ENCODE assay signal across 8 mouse cellular contexts in genomic region chr3:138142052-138142732, GRCm38 (mm10). TPM values are rescaled to one million over a fixed set of nuclear protein-coding genes. Genes with fewer than 3 reads are reported as not detected.
DNase-seq lines count a peak whose midpoint lies in the region; ATAC-seq and TF ChIP-seq lines count a peak whose summit lies in the region.

No protein-coding gene starts in this region.

- no peak for TF ChIP-seq EP300 in lung, postnatal 0 days (IDR thresholded peaks at IDR 0.05)

- no peaks in the 10 kb centered on the region for H3K79me2 ChIP-seq in macrophage (ENCODE audit: inconsistent target)

- 37% methylated on average over 4 of the region's 4 CpGs for WGBS in lung, postnatal 0 days
- WGBS in heart, embryonic 15.5 days = 40% methylated on average over 4 of the region's 4 CpGs
- 69% methylated on average over 4 of the region's 4 CpGs for WGBS in macrophage (ENCODE audit: missing documents)

- H3K27ac ChIP-seq in lung, postnatal 0 days (ENCODE audit: low read length) = peak overlapping the region; percentile 21; the same call in 1 of the 2 replicates
- peak overlapping the region; percentile 55 for H3K27ac ChIP-seq in heart, embryonic 15.5 days
- no peak overlapping the region for H3K27ac ChIP-seq in macrophage

- ATAC-seq in lung, postnatal 0 days = no peak
- no peak for ATAC-seq in heart, embryonic 15.5 days (replicated peaks; ENCODE audit: insufficient number of reproducible peaks, insufficient read depth, low FRiP score, low read depth)

- no peak overlapping the region for H3K4me3 ChIP-seq in lung, postnatal 0 days (ENCODE audit: low read depth, low read length)
- 0 out of 2 replicates have a peak overlapping the region, but pooled peaks have one; percentile 4 for H3K4me3 ChIP-seq in heart, embryonic 15.5 days
- H3K4me3 ChIP-seq in macrophage (ENCODE audit: inconsistent target) = peak overlapping the region; percentile 60

- no peak for DNase-seq in lung, postnatal 0 days (ENCODE audit: low spot score)
- DNase-seq in lung, postnatal 36 days = no peak
- peak; percentile 28 for DNase-seq in embryo, embryonic 9.5 days (ENCODE audit: extremely low spot score)
- DNase-seq in frontal cortex, postnatal 10 days (ENCODE audit: low spot score in 2 of 2) = no peak
- no peak for DNase-seq in ovary, postnatal 36 days (ENCODE audit: low spot score)
- no peak for DNase-seq in kidney, postnatal 10 days

- H3K27me3 ChIP-seq in lung, postnatal 0 days (replicated peaks; ENCODE audit: insufficient read depth, low read length) = no peaks in the 10 kb centered on the region
- H3K27me3 ChIP-seq in heart, embryonic 15.5 days = no peaks in the 10 kb centered on the region

- H3K9me3 ChIP-seq in lung, postnatal 0 days (ENCODE audit: low read length) = no peaks in the 10 kb centered on the region
- H3K9me3 ChIP-seq in heart, embryonic 15.5 days (replicated peaks) = no peaks in the 10 kb centered on the region

- H3K4me1 ChIP-seq in lung, postnatal 0 days (ENCODE audit: insufficient read depth, low read depth, low read length) = peaks cover 4% of the 10 kb centered on the region; the same call in 1 of the 2 replicates
- H3K4me1 ChIP-seq in heart, embryonic 15.5 days (replicated peaks) = peaks cover 7% of the 10 kb centered on the region; the same call in 1 of the 2 replicates

- no peak for TF ChIP-seq CTCF in lung, postnatal 0 days (IDR thresholded peaks at IDR 0.05)

- H3K9ac ChIP-seq in lung, postnatal 0 days (replicated peaks; ENCODE audit: low read depth) = 0 out of 2 replicates have a peak overlapping the region, but pooled peaks have one; percentile 19
- no peak overlapping the region for H3K9ac ChIP-seq in heart, embryonic 15.5 days

- no peaks in the 10 kb centered on the region for H3K36me3 ChIP-seq in lung, postnatal 0 days (ENCODE audit: insufficient read depth, low read length)
- H3K36me3 ChIP-seq in heart, embryonic 15.5 days = no peaks in the 10 kb centered on the region
- no peaks in the 10 kb centered on the region for H3K36me3 ChIP-seq in macrophage (ENCODE audit: inconsistent target)

- H3K4me2 ChIP-seq in lung, postnatal 0 days (replicated peaks; ENCODE audit: low read depth, low read length) = peak overlapping the region; percentile 67; the same call in 1 of the 2 replicates
- peak overlapping the region; percentile 45 for H3K4me2 ChIP-seq in heart, embryonic 15.5 days

RNA-seq across cellular contexts. Expression of gene Trmt10a, which starts 1.1 kb away (rescaled TPM):
- polyA plus RNA-seq in lung, postnatal 0 days (2015; fragmentation: Nextera tagmentation; extraction: Ambion mirVana) = 6.1 and 6.4 TPM in 2 replicates
- 6.9 and 8.3 TPM in 2 replicates for polyA plus RNA-seq in heart, embryonic 15.5 days (2015; fragmentation: Nextera tagmentation; extraction: Ambion mirVana)
- 1 to 10 TPM; 1.0 to 7.6 (median 3.0) TPM for total RNA-seq in macrophage (2018; cell fraction: chromatin; rRNA removed)
- total RNA-seq in macrophage (2018; cell fraction: cytosol; rRNA removed) = 1 to 10 TPM in 24 of 26 experiments, under 1 TPM in 2; 0.84 to 2.7 (median 1.5) TPM
- total RNA-seq in macrophage (2018; cell fraction: nucleus; rRNA removed) = 1 to 10 TPM; 1.2 to 6.0 (median 2.2) TPM
- polyA plus RNA-seq in macrophage (2018) = 2.2 to 3.3 TPM (median 3.1 TPM) in 3 replicates

RNA-seq across cellular contexts. Expression of gene Mttp, which starts 2.6 kb away (rescaled TPM):
- polyA plus RNA-seq in lung, postnatal 0 days (2015; fragmentation: Nextera tagmentation; extraction: Ambion mirVana) = 5.5 TPM in 2 replicates
- 6.0 and 6.8 TPM in 2 replicates for polyA plus RNA-seq in heart, embryonic 15.5 days (2015; fragmentation: Nextera tagmentation; extraction: Ambion mirVana)
- 1 to 10 TPM in 22 of 26 experiments, under 1 TPM in 4; 0.53 to 5.6 (median 1.7) TPM for total RNA-seq in macrophage (2018; cell fraction: chromatin; rRNA removed)
- 1 to 10 TPM in 3 of 26 experiments, under 1 TPM in 23; 0.50 to 1.3 (median 0.84) TPM for total RNA-seq in macrophage (2018; cell fraction: cytosol; rRNA removed)
- total RNA-seq in macrophage (2018; cell fraction: nucleus; rRNA removed) = 1 to 10 TPM in 24 of 26 experiments, under 1 TPM in 2; 0.41 to 6.2 (median 1.8) TPM
- 0.61 to 1.0 TPM (median 0.72 TPM) in 3 replicates for polyA plus RNA-seq in macrophage (2018)

RNA-seq across cellular contexts. Expression of gene 4930579F01Rik, which starts 51.4 kb away (rescaled TPM):
- polyA plus RNA-seq in lung, postnatal 0 days (2015; fragmentation: Nextera tagmentation; extraction: Ambion mirVana) = not detected in 2 replicates
- polyA plus RNA-seq in heart, embryonic 15.5 days (2015; fragmentation: Nextera tagmentation; extraction: Ambion mirVana) = not detected in 2 replicates
- total RNA-seq in macrophage (2018; cell fraction: chromatin; rRNA removed) = not detected
- total RNA-seq in macrophage (2018; cell fraction: cytosol; rRNA removed) = not detected
- total RNA-seq in macrophage (2018; cell fraction: nucleus; rRNA removed) = not detected
- not detected in 3 replicates for polyA plus RNA-seq in macrophage (2018)
